Mouse (Mus musculus): ENCODE measurements around the gene Ccdc57.

The Ccdc57 gene

GRCm38 (mm10) chr11:120951731-120952730 lies 19.4 kb upstream of the Ccdc57 start:
- WGBS = 90% methylated on average over 9 of the region's 9 CpGs

GRCm38 (mm10) chr11:120951237-120951636 lies 18.6 kb upstream of the Ccdc57 start:
- WGBS = 26% methylated on average over 8 of the region's 8 CpGs

DNA sequence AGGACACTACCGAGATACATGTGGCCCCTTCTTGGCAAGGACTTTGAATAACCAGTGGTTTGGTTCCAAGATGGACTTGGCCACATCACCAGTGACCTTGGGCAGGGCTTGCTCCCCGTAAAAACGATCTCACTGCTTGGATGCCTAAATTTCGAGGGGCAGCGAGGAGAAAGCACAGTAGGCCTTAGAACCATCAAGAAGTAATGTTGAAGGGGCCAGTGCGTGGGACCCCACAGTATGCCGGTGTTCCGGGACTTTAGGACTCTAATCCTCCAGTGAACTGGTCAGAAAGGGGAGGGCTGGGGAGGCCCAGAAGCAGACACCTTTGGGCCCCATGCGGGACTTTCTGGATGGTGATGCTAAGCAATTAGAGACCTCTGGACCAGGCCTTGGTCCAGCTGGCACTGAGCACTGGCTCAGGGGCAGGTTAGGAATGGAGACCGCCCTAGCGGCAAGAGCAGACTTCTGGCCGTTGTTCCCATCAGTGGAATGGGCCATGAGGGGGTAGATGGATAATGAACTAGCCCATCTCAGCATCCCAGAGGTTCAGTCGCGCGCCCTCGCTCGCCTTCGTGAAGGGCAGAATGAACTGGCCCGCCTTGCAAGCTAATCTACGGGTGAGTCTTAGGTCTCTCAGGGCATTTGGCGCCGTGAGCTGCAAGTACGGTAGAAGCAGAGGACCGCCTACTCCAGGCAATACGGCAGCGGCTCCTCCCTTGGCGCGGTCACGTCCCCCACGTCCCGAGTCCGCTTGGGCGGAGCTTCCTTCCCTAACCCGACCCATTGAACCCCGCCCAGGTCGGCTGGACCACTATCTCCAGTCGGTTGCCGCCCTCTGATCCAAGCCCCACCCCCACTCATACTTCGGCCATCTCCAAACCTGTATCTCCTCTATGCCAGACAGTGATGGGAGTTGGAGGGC lies 17.9 kb upstream of the Ccdc57 start:
- WGBS = 14% methylated on average over 39 of the region's 39 CpGs

DNA sequence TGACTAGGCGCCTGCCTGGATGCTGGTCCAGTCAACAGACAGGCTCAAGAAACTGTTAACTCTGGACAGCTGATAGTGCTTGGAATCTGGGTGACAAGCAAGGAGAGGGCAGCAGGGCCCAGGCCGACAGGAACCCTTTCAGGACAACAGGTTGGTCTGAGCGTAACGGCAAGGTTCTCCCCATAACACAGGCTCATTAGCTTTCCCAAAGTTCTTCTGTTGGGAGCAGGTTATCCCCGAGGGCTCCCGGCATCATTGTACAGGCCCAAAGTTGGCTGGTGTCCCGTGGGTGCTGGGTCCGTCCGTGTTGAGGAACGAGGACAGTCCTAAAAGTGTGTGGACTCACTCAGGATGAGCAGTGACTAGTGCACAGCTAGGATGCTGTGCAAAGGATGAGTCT lies 17.2 kb upstream of the Ccdc57 start:
- WGBS = 79% methylated on average over 10 of the region's 10 CpGs

DNA sequence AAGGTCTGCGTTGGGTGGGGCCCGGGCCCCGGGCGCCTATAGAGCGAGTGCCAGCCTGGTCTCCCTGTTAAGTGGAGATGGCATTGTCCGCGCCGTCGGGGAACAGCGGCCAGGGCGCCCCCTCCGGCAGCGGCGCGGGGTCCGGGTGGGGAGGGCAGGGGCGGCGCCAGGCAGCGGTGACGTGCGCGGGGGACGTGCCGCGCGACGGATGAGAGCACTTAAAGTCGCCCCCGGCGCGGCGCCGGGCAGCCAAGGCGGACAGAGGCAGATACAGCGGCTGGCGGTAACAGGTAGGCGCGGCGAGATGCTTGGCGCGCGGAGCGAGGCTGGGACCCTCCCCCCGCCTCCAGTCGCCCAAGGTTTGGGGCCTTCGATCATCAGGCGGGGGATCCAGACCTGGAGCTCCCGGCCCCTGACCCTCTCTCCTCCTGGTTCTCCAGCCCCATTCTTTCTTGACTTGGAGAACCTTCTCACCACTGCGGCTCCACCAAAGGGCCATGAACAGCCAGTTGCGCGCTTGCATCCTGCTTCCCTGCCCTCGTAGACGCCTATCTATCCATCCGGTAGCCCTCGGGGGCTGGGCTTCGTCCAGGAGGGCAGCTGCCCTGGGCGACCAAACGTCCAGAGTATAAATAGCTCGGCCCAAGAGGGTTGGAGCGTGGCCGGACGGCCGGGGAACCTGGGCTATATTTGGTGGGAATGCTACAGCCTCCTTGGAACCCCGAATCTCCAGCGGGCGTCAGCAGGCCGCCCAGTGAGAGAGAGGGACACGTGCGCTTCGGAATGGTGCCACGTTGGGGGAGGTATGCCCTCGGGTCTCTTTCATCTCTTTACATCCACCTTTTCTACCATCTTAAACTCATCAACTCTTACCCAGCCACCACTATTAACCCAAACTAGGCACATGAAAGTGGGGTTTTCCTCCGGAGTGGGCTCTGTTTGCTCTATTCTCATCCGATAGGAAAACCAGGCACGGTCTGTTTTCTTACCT lies 16.5 kb upstream of the Ccdc57 start:
- WGBS = 10% methylated on average over 75 of the region's 75 CpGs

GRCm38 (mm10) chr11:120948328-120948727 lies 15.7 kb upstream of the Ccdc57 start, which contains the start of gene Slc16a3:
Gene Slc16a3, plus strand, starts transcription at chr11:120948480.
- 42% methylated on average over 12 of the region's 12 CpGs for WGBS

DNA sequence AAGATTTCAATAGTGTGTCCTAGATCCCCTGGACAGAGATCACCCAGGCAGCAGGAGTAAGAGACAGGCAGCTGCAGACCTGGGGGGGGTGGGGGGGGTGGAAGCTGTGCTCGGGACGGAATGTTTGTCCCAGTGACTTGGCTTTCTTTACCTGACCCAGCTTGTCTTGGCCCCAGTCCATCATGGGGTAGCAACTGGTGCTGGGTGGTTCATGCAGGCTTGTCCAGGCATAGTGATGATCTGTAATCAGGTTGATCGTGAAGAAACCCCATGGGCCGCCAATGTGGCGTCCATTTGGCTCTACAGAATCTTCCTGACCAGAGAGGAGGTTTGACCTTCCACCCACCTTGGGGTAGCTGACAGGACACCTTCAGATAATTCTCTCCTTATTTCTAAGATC lies 13.3 kb upstream of the Ccdc57 start:
- 91% methylated on average over 5 of the region's 5 CpGs for WGBS

DNA sequence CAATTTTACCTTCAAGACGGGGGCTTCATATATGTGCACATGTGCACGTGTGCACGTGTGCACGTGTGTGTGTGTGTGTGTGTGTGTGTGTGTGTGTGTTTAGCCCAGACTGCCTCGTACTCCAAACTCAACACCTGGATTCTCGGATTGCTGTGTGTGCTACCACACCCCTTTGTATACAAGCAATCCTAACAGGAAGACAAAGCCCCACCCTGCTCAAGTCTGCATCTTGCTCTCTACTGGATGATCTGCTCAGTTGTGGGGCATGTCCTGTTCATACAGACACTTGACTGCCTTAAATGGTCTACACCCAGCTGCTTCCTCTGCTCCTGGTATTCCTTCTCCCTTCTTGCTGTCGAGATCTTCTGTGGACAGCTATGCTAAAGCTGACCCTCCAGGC lies 12.6 kb upstream of the Ccdc57 start:
- 86% methylated on average over 7 of the region's 7 CpGs for WGBS

GRCm38 (mm10) chr11:120940959-120941358 lies 8.3 kb upstream of the Ccdc57 start:
- 85% methylated on average over 6 of the region's 6 CpGs for WGBS

DNA sequence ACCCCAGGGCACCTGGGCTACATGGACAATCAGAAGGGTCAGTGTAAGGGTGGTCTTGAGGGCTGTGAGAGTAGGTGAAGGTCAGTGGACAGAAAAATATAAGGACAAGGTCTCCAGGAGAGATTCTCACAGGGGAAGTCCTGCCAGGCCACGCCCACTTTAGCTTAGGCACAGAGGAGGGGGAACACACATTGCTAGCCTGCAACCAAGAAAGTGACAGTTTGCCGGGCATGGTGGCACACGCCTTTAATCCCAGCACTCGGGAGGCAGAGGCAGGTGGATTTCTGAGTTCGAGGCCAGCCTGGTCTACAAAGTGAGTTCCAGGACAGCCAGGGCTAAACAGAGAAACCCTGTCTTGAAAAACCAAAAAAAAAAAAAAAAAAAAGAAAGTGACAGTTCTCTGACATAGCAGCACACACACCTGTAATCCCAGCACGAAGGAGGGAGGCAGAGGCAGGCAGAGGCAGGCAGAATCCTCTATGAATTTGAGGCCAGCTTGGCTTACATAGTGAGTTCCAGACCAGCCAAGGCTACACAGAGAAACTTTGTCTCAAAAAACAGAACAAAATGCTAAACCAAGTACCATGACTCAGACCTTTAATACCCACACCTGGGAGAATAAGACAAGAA lies 7.2 kb upstream of the Ccdc57 start:
- WGBS = 72% methylated on average over 6 of the region's 6 CpGs

- WGBS = 71% methylated on average over 4 of the region's 4 CpGs
Measured at GRCm38 (mm10) chr11:120938795-120939194, 6.1 kb upstream of the Ccdc57 start.

- 98% methylated on average over 1 of the region's 1 CpGs for WGBS
Measured at GRCm38 (mm10) chr11:120937976-120938375, 5.3 kb upstream of the Ccdc57 start.

DNA sequence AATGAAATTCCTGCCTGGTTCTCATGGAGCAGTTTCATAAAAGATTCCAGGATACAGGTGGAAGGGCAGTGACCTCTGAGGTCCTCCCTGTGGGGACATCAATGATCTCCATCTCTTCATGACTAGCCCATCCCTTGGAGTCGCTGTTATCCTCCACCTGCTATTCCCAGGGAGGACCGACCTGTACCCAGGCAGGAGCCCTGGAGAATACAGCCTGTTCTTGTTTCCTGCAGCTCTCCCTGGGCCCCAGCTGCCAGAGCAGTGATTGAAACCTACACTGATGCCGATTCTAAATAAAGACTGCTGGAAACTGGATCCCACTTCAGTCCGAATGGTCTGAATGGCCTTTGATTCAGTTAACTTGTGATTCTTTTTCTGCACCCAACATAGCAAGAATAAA lies 1.2 kb downstream of the Ccdc57 start:
- WGBS = 79% methylated on average over 4 of the region's 4 CpGs

GRCm38 (mm10) chr11:120928468-120928867 lies 4.2 kb downstream of the Ccdc57 start:
- WGBS = 97% methylated on average over 4 of the region's 4 CpGs

DNA sequence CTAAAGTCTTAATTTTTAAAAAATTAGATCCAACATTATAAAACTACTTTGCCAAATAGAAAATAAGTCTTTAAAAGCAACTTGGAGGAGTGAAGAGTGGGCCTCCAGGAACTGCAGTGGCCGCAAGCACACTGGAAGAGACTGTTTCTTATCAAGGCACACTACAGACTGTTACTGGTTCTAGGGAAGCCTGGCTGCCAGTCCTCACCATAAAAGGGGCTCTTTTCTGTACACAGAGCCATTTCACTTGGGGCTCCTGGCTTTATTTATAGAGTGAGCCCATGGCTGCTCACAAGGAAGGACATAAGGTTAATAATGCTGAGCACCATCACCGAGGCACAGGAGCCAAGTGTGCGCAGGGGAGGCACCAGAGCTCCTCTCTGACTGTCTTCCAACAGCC lies 10.1 kb downstream of the Ccdc57 start:
- WGBS = 84% methylated on average over 3 of the region's 3 CpGs

- WGBS = 98% methylated on average over 5 of the region's 5 CpGs
Measured at GRCm38 (mm10) chr11:120917756-120918155, 14.9 kb downstream of the Ccdc57 start.

DNA sequence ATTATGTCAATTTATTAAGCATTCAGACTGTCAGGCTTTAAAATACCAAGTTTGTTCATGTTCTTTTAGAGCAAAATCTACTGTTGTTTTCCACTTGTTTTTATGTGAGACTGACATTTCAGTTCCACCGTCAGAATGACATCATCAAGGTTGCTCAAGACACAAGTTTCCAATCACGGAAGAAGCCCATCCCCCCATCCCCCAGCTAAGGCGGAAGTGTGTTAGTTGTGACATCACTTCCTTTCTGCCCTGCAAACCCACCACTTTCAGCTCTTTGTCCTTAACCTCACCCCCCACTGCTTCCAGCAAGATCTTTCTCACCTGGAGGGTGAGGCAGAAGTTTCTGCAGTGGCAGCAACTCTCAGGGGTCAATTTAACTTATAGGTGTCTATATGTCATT lies 16.2 kb downstream of the Ccdc57 start:
- WGBS = 67% methylated on average over 3 of the region's 3 CpGs

DNA sequence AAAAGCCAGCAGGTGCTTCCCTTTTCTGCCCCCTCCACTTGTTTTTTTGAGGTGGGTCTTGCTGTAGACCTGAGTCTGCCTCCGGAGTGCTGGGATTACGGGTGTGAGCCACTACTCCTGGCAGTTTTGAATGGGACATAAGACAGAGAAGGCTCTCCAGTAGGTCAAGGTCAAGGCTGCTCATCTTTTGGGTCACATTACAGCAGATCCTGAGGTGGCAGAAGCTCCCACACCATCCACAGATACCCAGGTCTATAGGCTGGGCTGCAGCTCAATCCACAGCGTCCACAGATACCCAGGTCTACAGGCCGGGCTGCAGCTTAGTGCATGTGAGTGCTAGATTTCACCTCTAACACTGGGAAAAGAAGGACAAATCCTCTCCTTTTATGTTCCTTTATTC lies 18.9 kb downstream of the Ccdc57 start:
- over 99% methylated on average over 4 of the region's 4 CpGs for WGBS

GRCm38 (mm10) chr11:120905430-120905873 lies 27.2 kb downstream of the Ccdc57 start:
- 42% methylated on average over 1 of the region's 1 CpGs for WGBS

- 98% methylated on average over 3 of the region's 3 CpGs for WGBS
Measured at GRCm38 (mm10) chr11:120904561-120904960, 28.1 kb downstream of the Ccdc57 start.
